Comparison of ENCODE assay signal across 14 mouse cellular contexts in genomic region chr5:112631766-112632165, GRCm38 (mm10). TPM values are rescaled to one million over a fixed set of nuclear protein-coding genes. Genes with fewer than 3 reads are reported as not detected.
DNase-seq lines count a peak whose midpoint lies in the region; ATAC-seq lines count a peak whose summit lies in the region.
"Had no signal": no experiment of that assay in that cellular context is flagged by ENCODE, and none has a peak within 500 bp of the region (broad histone marks: within the 10 kb centered on the region; RNA-seq: fewer than 3 reads in every experiment).

No protein-coding gene starts in this region.

- H3K27me3 ChIP-seq in kidney, embryonic 15.5 days = no peaks in the 10 kb centered on the region; the same call in 1 of the 2 replicates
- H3K27me3 ChIP-seq: embryonic facial prominence, embryonic 13.5 days; limb, embryonic 15.5 days; neural tube, embryonic 13.5 days had no signal

- peaks cover 8% of the 10 kb centered on the region; the same call in 1 of the 2 replicates for H3K4me1 ChIP-seq in kidney, embryonic 15.5 days
- H3K4me1 ChIP-seq: megakaryocyte, embryonic 14.5 days had no signal

- no peak overlapping the region for H3K4me2 ChIP-seq in kidney, embryonic 15.5 days
- H3K4me2 ChIP-seq: embryonic facial prominence, embryonic 13.5 days; limb, embryonic 15.5 days; neural tube, embryonic 13.5 days had no signal

- H3K9ac ChIP-seq in kidney, embryonic 15.5 days = no peak overlapping the region
- H3K9ac ChIP-seq: embryonic facial prominence, embryonic 13.5 days; limb, embryonic 15.5 days; neural tube, embryonic 13.5 days had no signal

- no peaks in the 10 kb centered on the region for H3K36me3 ChIP-seq in kidney, embryonic 15.5 days
- H3K36me3 ChIP-seq: embryonic facial prominence, embryonic 13.5 days; limb, embryonic 15.5 days; neural tube, embryonic 13.5 days had no signal

- WGBS in kidney, embryonic 15.5 days = 30% methylated on average over 7 of the region's 7 CpGs

- H3K9me3 ChIP-seq in kidney, embryonic 15.5 days (replicated peaks) = no peaks in the 10 kb centered on the region
- H3K9me3 ChIP-seq: limb, embryonic 15.5 days; neural tube, embryonic 13.5 days had no signal

- no peak overlapping the region for H3K4me3 ChIP-seq in kidney, embryonic 15.5 days (replicated peaks)
- H3K4me3 ChIP-seq: embryonic facial prominence, embryonic 13.5 days; limb, embryonic 15.5 days; neural tube, embryonic 13.5 days had no signal

- ATAC-seq in kidney, embryonic 15.5 days (replicated peaks; ENCODE audit: low FRiP score) = no peak
- ATAC-seq: forebrain, embryonic 14.5 days; inflammation-experienced regulatory T-cells, adult 6 months had no signal

- H3K27ac ChIP-seq in kidney, embryonic 15.5 days = no peak overlapping the region
- H3K27ac ChIP-seq: embryonic facial prominence, embryonic 13.5 days; limb, embryonic 15.5 days; neural tube, embryonic 13.5 days had no signal

- peak; percentile 48 for DNase-seq in kidney, adult 11 months
- peak; percentile 86 for DNase-seq in Muller cell, postnatal 12 days (ENCODE audit: inconsistent ontology term)
- DNase-seq in embryo, embryonic 11 days = peak; percentile 69
- peak; percentile 46 to 68 for DNase-seq in kidney, postnatal 36 days
- no peak for DNase-seq in layer of hippocampus, adult 18-20 months (ENCODE audit: low spot score in 2 of 2)
- no peak for DNase-seq in natural killer cell, adult 2 months (ENCODE audit: low spot score in 2 of 2)
- DNase-seq: cerebellum, adult 8-10 months had no signal

RNA-seq across cellular contexts. Expression of gene Sez6l, which starts 54.8 kb away (rescaled TPM):
- 0.41 and 0.82 TPM in 2 replicates for polyA plus RNA-seq in kidney, embryonic 15.5 days (2015; fragmentation: Nextera tagmentation; extraction: Ambion mirVana)
- 100 to 1,000 TPM; 226 to 228 TPM for total RNA-seq in layer of hippocampus, adult 18-20 months (2021)

Comparison
In these comparisons a context has a peak if more than half of its experiments do, and no peak if none do; other contexts are left out.
1. DNase-seq: peak in kidney, adult 11 months (single experiment), Muller cell, postnatal 12 days (single experiment), embryo, embryonic 11 days (single experiment) and kidney, postnatal 36 days (2 of 2); none in layer of hippocampus, adult 18-20 months (0 of 2) and natural killer cell, adult 2 months (0 of 2).